Mouse (Mus musculus): ENCODE results near the gene Marf1.

The Marf1 gene

DNA sequence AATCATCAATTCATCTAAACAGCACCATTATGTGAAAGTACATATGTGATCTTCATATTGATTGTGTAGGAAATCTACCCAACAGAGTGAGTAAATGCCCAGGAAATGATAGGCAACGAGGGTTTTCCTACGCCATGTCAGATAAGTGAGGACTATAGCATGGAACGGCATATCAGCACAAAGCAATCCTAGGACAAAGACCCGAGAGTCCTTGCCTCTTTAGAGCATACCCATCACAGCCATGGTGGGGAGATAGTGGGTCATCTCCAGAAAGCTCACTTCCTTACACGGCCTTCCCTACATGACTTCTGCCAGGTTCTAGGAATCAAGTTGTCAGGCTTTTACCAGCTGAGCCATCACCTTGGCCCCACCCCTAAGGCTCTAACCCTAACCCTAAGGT lies 103.3 kb downstream of the Marf1 start:
- no peak for DNase-seq (ENCODE audit: low spot score)

Measured in ovary, postnatal 36 days (tissue).